Mouse (Mus musculus) G1E (cell line): ENCODE measurements around the gene Gm42669. TPM values are rescaled to one million over a fixed set of nuclear protein-coding genes. Genes with fewer than 3 reads are reported as not detected.

Experiments
- ATAC-seq: 2 replicates; pipeline ENCODE4 v1.8.0; 2016; ENCODE audit warnings: mild to moderate bottlenecking; ENCODE audit not compliant: insufficient number of reproducible peaks, poor library complexity, low FRiP score, severe bottlenecking; ENCODE audit errors: extremely low read depth
- DNase-seq: peaks from one replicate; pipeline ENCODE4 v3.0.0; 2012; ENCODE audit warnings: low spot score
- H3K27me3 ChIP-seq: 2 replicates; pipeline ENCODE4 v1.6.1; 2012; ENCODE audit warnings: mild to moderate bottlenecking, low read length, inconsistent platforms; ENCODE audit not compliant: insufficient read depth
- H3K36me3 ChIP-seq: replicated peaks from 2 replicates; pipeline ENCODE3; 2012; ENCODE audit warnings: mild to moderate bottlenecking, inconsistent platforms
- H3K4me1 ChIP-seq: 2 replicates; pipeline ENCODE4 v1.6.1; 2012; ENCODE audit warnings: low read depth, low read length, inconsistent platforms, mixed read lengths; ENCODE audit not compliant: insufficient read depth
- H3K4me3 ChIP-seq: 2 replicates; pipeline ENCODE4 v1.5.1; 2012; ENCODE audit warnings: low read depth, mild to moderate bottlenecking, inconsistent platforms, low read length, moderate library complexity, mixed read lengths
- H3K9me3 ChIP-seq: replicated peaks from 2 replicates; pipeline ENCODE4 v1.6.1; 2012; ENCODE audit warnings: inconsistent platforms
- CTCF ChIP-seq: IDR thresholded peaks from 2 replicates; pipeline ENCODE4 v1.5.1; 2012; ENCODE audit warnings: low read depth, low read length, inconsistent platforms, mixed read lengths
- GATA1 ChIP-seq: IDR thresholded peaks from 2 replicates; pipeline ENCODE4 v1.6.1; 2012; ENCODE audit warnings: borderline replicate concordance, low read length, inconsistent platforms, mixed read lengths
- GATA2 ChIP-seq: IDR thresholded peaks from 2 replicates; pipeline ENCODE4 v1.6.1; 2012; ENCODE audit warnings: low read depth, low read length, inconsistent platforms, borderline replicate concordance
- POLR2AphosphoS5 ChIP-seq: IDR thresholded peaks from 2 replicates; pipeline ENCODE4 v1.6.1; 2012; ENCODE audit warnings: low read depth, low read length, inconsistent platforms; ENCODE audit not compliant: insufficient replicate concordance
- TAL1 ChIP-seq: conservative IDR thresholded peaks from 2 replicates; pipeline ENCODE4 v1.6.1; 2012; ENCODE audit warnings: low read depth, low read length, inconsistent platforms, mixed read lengths
- polyA plus RNA-seq: library from polyadenylated mRNA; stranded (reverse); fragments of >175 nt; gene quantifications from 2 replicates; pipeline ENCODE4 v1.2.3, GENCODE M21; 2012
- total RNA-seq, 2 experiments: library from RNA; stranded (forward) in 1 of 2; stranded (reverse) in 1 of 2; fragments of 200-1000 nt in 1 of 2; fragments of >200 nt in 1 of 2; fragmentation: Nextera tagmentation in 1 of 2; gene quantifications; 2 replicates each; pipeline ENCODE4 v1.2.3; 2014 to 2017

Gene Gm42669
- total RNA-seq (2014; fragmentation: Nextera tagmentation) (not detected in 2 replicates), total RNA-seq (2017) (0.12 and 0.16 TPM in 2 replicates), polyA plus RNA-seq (0.07 and 0.20 TPM in 2 replicates)

DNA sequence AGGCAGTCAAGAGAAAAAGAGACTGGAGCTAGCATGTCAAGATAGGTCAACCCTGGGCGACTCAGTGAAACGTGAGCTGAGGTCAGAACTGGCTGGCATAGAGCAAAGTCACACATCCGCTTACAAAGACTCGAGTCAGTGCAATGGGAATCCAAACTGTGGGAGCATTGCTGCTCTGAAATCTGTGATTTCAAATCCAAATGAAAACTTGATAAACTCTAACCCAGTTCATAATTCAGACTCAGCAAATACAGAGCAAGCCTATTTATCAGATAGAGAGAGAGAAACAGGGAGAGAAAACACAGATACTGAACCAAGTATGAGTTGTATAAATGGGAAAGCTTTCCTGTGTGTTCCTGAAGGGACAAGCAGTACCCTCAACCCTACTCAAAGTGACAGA lies at the start of gene Gm42669:
TSS of gene Gm42669 (plus strand) at position 301 of the 400 bp plus-strand sequence.
- no peaks in the 10 kb centered on the region for H3K4me1 ChIP-seq
- H3K27me3 ChIP-seq, result no peaks in the 10 kb centered on the region
- no peaks in the 10 kb centered on the region for H3K9me3 ChIP-seq
- ATAC-seq, result no peak
- peaks cover 18% of the 10 kb centered on the region for H3K36me3 ChIP-seq
- no peak within 1 kb of the TSS for H3K4me3 ChIP-seq
- no peak for DNase-seq
- TF ChIP-seq GATA1, result no peak
- no peak for TF ChIP-seq TAL1
- TF ChIP-seq CTCF, result no peak
- TF ChIP-seq POLR2AphosphoS5, result no peak
- TF ChIP-seq GATA2, result no peak

GRCm38 (mm10) chr5:107462147-107463076 lies 45.0 kb upstream of the Gm42669 start:
- peak; percentile 32 for DNase-seq
- H3K4me1 ChIP-seq, result peaks cover 23% of the 10 kb centered on the region
- ATAC-seq, result peak; percentile 84

DNA sequence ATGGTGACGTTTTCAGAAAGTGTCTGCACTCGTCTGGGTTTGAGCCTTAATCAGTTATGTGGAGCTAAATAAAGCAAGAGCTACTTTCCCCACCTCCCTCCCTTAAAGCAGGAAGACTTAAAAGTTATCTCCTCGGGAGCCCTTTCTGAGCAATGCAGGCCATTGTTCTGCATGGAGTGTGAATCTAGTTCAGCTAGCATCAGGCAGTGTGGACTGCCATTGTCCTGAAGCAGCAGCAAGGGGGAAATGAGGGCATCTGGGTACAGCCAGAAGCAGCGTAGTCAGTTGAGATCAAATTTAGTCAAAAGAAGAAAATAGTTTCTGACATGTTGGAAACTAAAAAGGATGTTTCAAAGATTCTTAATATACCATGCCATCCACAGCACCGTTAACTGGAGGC lies 40.9 kb upstream of the Gm42669 start:
- no peak for TF ChIP-seq POLR2AphosphoS5
- no peak for TF ChIP-seq GATA1
- TF ChIP-seq GATA2, result no peak
- TF ChIP-seq TAL1, result no peak
- no peak for TF ChIP-seq CTCF
- DNase-seq (no peak), ATAC-seq (no peak)
- Histone ChIP-seq H3K27me3 (no peaks in the 10 kb centered on the region), H3K4me1 (peaks cover 35% of the 10 kb centered on the region), H3K36me3 (peaks cover 8% of the 10 kb centered on the region), H3K9me3 (no peaks in the 10 kb centered on the region), H3K4me3 (no peak overlapping the region)

More at GRCm38 (mm10) chr5:107462147-107463076, 45.0 kb upstream of the Gm42669 start:
- H3K36me3 ChIP-seq, result peaks cover 21% of the 10 kb centered on the region
- peak; percentile 39; the same call in 1 of the 2 replicates for TF ChIP-seq TAL1
- TF ChIP-seq GATA2, result no peak
- no peak for TF ChIP-seq GATA1
- H3K9me3 ChIP-seq, result no peaks in the 10 kb centered on the region
- no peaks in the 10 kb centered on the region for H3K27me3 ChIP-seq
- no peak overlapping the region for H3K4me3 ChIP-seq

DNA sequence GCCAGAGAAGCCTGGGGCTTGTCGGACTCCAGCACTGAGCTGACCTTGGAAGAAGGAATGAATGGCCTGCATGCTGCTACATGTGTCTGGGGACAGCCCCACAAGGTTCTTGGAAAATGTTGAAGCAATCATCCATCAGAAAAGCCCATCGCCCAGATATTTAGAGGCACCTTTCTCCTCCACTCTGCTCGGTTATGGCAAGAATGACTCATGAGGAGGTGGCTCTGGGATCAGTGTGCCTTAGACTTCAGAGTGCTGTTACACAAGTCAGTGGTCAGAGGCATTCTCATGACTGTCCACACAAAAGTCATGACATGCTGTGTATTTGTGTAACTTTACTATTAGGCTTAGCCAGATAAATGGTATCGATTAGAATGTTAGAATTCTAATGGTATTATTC lies 40.3 kb upstream of the Gm42669 start:
- Histone ChIP-seq H3K9me3 (no peaks in the 10 kb centered on the region), H3K36me3 (peaks cover 7% of the 10 kb centered on the region), H3K4me3 (no peak overlapping the region), H3K27me3 (no peaks in the 10 kb centered on the region), H3K4me1 (peaks cover 31% of the 10 kb centered on the region)
- DNase-seq, result no peak
- TF ChIP-seq GATA1 (no peak), CTCF (no peak), TAL1 (no peak), GATA2 (no peak), POLR2AphosphoS5 (no peak)
- no peak for ATAC-seq

DNA sequence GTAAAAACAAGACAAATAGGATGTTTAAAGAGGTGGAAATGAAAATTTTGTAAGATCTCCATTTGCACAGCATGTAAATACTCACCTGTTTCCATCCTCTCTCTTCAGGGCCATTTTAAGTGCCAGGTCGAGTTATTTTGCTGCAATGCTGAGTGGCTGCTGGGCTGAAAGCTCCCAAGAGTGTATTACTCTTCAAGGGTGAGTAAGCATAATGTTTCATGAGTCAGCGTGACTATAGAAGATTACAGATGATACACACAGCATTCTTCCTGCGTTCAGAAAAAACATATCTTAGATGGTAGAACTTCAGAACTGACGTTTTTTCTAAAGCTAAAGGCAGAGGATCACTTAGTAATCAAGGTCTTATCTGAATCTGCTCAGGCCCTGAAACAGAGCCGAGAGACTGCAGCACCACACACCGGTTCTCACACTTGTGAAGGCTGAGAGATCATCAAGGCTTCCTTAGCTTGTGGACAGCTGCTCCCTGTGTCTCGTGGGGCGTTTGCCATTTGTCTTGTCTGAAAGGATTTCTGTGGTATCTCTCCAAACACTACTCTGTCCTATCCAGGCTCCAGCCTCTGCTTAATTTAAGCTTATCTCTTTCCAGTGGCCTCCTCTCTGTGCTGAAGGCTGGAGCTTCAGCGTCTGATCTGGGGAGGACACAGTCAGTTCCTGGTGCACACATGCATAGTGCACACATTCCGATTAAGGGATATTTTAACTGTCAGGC lies 36.7 kb upstream of the Gm42669 start:
- H3K4me1 ChIP-seq, result peaks cover 22% of the 10 kb centered on the region
- DNase-seq, result peak; percentile 5
- no peak overlapping the region; the same call in 1 of the 2 replicates for H3K4me3 ChIP-seq

DNA sequence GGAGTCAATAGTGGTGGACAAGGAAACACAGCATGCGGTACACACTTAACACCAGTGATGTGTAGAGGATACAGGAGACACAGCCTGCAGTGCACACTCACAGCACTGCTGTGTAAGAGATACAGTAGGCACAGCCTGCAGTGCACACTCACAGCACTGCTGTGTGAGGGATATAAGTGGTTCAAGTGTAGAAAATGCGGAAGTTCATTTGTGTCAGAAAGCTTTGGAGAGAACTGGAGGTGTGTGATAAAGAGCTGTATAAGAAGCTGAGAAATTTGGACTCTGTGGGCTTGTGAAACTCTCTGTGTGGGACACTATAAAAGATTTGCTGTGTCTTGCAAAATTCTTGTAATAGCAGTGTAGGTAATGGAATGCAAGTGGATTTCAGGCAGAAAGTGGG lies 27.2 kb upstream of the Gm42669 start:
- ATAC-seq (peak; percentile 68), DNase-seq (peak; percentile 8)
- H3K36me3 ChIP-seq, result peaks cover 6% of the 10 kb centered on the region
- no peaks in the 10 kb centered on the region for H3K27me3 ChIP-seq
- TF ChIP-seq POLR2AphosphoS5 (no peak), TAL1 (0 out of 2 replicates have a peak, but pooled peaks have one; percentile 19)
- no peak overlapping the region for H3K4me3 ChIP-seq
- peaks cover 10% of the 10 kb centered on the region for H3K4me1 ChIP-seq
- H3K9me3 ChIP-seq, result no peaks in the 10 kb centered on the region

More for the DNA sequence above, 36.7 kb upstream of the Gm42669 start:
- Histone ChIP-seq H3K27me3 (no peaks in the 10 kb centered on the region), H3K36me3 (peaks cover 9% of the 10 kb centered on the region), H3K9me3 (no peaks in the 10 kb centered on the region)
- ATAC-seq, result peak; percentile 80
- TF ChIP-seq GATA1, result no peak
- TF ChIP-seq CTCF, result no peak
- no peak for TF ChIP-seq TAL1
- no peak for TF ChIP-seq GATA2
- TF ChIP-seq POLR2AphosphoS5, result no peak
